Mouse (Mus musculus): ENCODE results near the gene Lingo1. TPM values are rescaled to one million over a fixed set of nuclear protein-coding genes. Genes with fewer than 3 reads are reported as not detected.

Gene Lingo1
- polyA plus RNA-seq, 1 experiment from 2014 or later = 1.9 TPM

DNA sequence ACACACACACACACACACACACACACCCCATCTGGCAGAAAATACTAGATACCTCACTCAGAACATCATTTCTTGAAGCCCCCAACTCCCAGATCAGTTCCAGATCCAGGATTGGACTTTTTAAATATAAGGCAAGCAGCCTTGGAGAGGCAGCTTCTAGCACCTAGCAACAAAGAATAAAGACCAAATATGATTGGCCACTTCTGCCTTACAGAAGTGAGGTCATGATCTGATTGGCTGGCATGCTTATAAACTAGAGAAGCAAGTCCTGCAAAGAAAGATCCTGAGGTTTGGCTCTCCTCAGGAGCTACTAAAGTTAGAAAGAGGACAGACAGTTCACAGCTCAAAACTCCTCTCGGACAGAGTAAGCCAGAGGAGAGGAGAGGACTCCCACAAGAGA, 14.6 kb upstream of the Lingo1 start:
- H3K27ac ChIP-seq (replicated peaks in 1 of 2; ENCODE audit: control insufficient read depth in 1 of 2, insufficient read depth in 1 of 2, low read depth in 2 of 2, low read length in 2 of 2) = no peak overlapping the region
- peaks cover 4 to 11% of the 10 kb centered on the region in 2 experiments; a peak in 2 of 4 replicates for H3K4me1 ChIP-seq (ENCODE audit: control insufficient read depth in 2 of 2, insufficient read depth in 2 of 2, low read length in 2 of 2)
- peaks cover 4% of the 10 kb centered on the region; the same call in 1 of the 2 replicates for H3K9me3 ChIP-seq (ENCODE audit: control insufficient read depth, low read length)
- no peak overlapping the region for H3K9ac ChIP-seq (ENCODE audit: low read length)
- H3K4me2 ChIP-seq (ENCODE audit: low read length) = no peak overlapping the region
- H3K4me3 ChIP-seq (ENCODE audit: control insufficient read depth in 1 of 2, insufficient read depth in 1 of 2, low read depth in 1 of 2, low read length in 2 of 2) = no peak overlapping the region
- H3K27me3 ChIP-seq (ENCODE audit: control insufficient read depth, insufficient read depth, low read length) = peaks cover 8% of the 10 kb centered on the region; the same call in 1 of the 2 replicates
- H3K36me3 ChIP-seq (ENCODE audit: control insufficient read depth, insufficient read depth, low read length) = no peaks in the 10 kb centered on the region
- WGBS = 50% methylated on average over 1 of the region's 1 CpGs
- no peak for ATAC-seq (ENCODE audit: insufficient number of reproducible peaks, insufficient read depth, low FRiP score, low read depth)

DNA sequence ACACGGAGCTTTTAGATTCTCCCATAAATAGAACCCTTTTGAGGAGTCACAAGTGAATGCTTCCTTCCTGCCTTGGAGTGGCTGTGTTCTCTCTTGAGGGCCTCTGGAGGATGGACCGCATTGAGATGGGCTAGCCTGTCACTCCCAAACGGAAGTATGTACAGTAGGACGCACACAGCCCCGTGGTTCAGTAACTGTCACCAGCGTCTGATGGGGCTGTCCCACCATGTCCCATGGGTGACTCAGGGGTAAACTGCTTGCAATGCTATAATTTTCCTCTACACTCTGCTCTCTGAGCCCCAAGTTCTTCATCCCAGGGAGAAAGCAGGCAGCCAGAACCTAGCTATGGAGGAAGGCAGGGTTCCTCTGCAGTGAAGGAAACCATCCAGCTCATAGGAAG, 11.7 kb upstream of the Lingo1 start:
- Histone ChIP-seq H3K9ac (ENCODE audit: low read length) (no peak overlapping the region), H3K4me3 (ENCODE audit: control insufficient read depth in 1 of 2, insufficient read depth in 1 of 2, low read depth in 1 of 2, low read length in 2 of 2) (no peak overlapping the region), H3K4me2 (ENCODE audit: low read length) (no peak overlapping the region), H3K27me3 (ENCODE audit: control insufficient read depth, insufficient read depth, low read length) (no peaks in the 10 kb centered on the region), H3K27ac (replicated peaks in 1 of 2; ENCODE audit: control insufficient read depth in 1 of 2, insufficient read depth in 1 of 2, low read depth in 2 of 2, low read length in 2 of 2) (no peak overlapping the region), H3K36me3 (ENCODE audit: control insufficient read depth, insufficient read depth, low read length) (no peaks in the 10 kb centered on the region), H3K9me3 (ENCODE audit: control insufficient read depth, low read length) (peaks cover 4% of the 10 kb centered on the region; the same call in 1 of the 2 replicates), H3K4me1 (ENCODE audit: control insufficient read depth in 2 of 2, insufficient read depth in 2 of 2, low read length in 2 of 2) (peaks cover 2 to 8% of the 10 kb centered on the region in 2 experiments; a peak in 2 of 4 replicates)
- no peak for ATAC-seq (ENCODE audit: insufficient number of reproducible peaks, insufficient read depth, low FRiP score, low read depth)
- WGBS = 74% methylated on average over 6 of the region's 6 CpGs

DNA sequence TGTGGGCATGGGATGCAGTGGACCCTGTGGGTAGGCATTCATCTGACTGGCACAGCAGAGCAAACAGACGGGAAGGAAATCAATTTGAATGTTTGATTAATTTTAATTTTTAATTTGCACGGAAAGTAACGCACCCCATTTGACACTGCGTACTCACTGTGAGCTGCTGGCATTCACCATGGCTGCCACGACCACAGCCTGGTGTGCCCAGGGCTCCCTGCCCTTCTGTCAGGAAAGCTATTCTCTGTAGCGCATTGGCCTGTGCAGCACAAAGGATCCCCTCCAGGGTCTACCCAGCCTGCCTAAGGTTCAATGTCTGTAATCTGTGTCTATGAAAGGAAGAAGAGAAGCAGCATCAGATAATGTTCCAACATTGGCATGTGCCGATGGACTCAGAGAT, 6.9 kb upstream of the Lingo1 start:
- Histone ChIP-seq H3K27ac (replicated peaks in 1 of 2; ENCODE audit: control insufficient read depth in 1 of 2, insufficient read depth in 1 of 2, low read depth in 2 of 2, low read length in 2 of 2) (no peak overlapping the region), H3K4me2 (ENCODE audit: low read length) (no peak overlapping the region), H3K4me1 (ENCODE audit: control insufficient read depth in 2 of 2, insufficient read depth in 2 of 2, low read length in 2 of 2) (no peaks in the 10 kb centered on the region), H3K36me3 (ENCODE audit: control insufficient read depth, insufficient read depth, low read length) (no peaks in the 10 kb centered on the region), H3K9ac (ENCODE audit: low read length) (no peak overlapping the region), H3K27me3 (ENCODE audit: control insufficient read depth, insufficient read depth, low read length) (peaks cover 24% of the 10 kb centered on the region), H3K4me3 (ENCODE audit: control insufficient read depth in 1 of 2, insufficient read depth in 1 of 2, low read depth in 1 of 2, low read length in 2 of 2) (no peak overlapping the region), H3K9me3 (ENCODE audit: control insufficient read depth, low read length) (no peaks in the 10 kb centered on the region)
- ATAC-seq (ENCODE audit: insufficient number of reproducible peaks, insufficient read depth, low FRiP score, low read depth) = no peak
- 88% methylated on average over 7 of the region's 7 CpGs for WGBS

DNA sequence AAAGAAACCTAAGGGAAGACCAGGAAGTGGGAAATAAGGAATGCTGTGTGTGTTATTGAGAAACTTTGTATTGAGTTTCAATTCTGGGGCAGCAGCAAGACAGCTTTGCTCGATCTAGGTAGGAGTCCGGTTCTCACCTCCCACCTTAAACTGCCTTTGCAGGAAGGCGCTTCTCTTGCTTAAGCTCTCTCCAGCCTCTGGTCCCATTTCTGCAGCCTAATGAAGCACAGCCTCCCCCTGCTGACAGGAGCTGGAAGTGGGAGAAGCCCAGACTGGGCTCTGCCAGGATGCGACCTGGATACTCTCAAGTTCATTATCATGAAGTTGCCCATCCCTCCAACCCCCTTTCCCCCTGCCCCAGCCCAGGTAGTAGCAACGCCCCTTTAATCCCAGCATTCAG, 1.6 kb upstream of the Lingo1 start:
- H3K4me3 ChIP-seq (ENCODE audit: control insufficient read depth in 1 of 2, insufficient read depth in 1 of 2, low read depth in 1 of 2, low read length in 2 of 2) = no peak overlapping the region
- H3K27ac ChIP-seq (replicated peaks in 1 of 2; ENCODE audit: control insufficient read depth in 1 of 2, insufficient read depth in 1 of 2, low read depth in 2 of 2, low read length in 2 of 2) = no peak overlapping the region
- no peak overlapping the region for H3K9ac ChIP-seq (ENCODE audit: low read length)
- H3K9me3 ChIP-seq (ENCODE audit: control insufficient read depth, low read length) = no peaks in the 10 kb centered on the region
- no peaks in the 10 kb centered on the region for H3K36me3 ChIP-seq (ENCODE audit: control insufficient read depth, insufficient read depth, low read length)
- H3K4me2 ChIP-seq (ENCODE audit: low read length) = no peak overlapping the region
- no peak for ATAC-seq (ENCODE audit: insufficient number of reproducible peaks, insufficient read depth, low FRiP score, low read depth)
- H3K4me1 ChIP-seq (ENCODE audit: control insufficient read depth in 2 of 2, insufficient read depth in 2 of 2, low read length in 2 of 2) = peaks cover 2 to 16% of the 10 kb centered on the region in 2 experiments; a peak in 3 of 4 replicates
- 10% methylated on average over 5 of the region's 5 CpGs for WGBS
- peaks cover 75% of the 10 kb centered on the region for H3K27me3 ChIP-seq (ENCODE audit: control insufficient read depth, insufficient read depth, low read length)

DNA sequence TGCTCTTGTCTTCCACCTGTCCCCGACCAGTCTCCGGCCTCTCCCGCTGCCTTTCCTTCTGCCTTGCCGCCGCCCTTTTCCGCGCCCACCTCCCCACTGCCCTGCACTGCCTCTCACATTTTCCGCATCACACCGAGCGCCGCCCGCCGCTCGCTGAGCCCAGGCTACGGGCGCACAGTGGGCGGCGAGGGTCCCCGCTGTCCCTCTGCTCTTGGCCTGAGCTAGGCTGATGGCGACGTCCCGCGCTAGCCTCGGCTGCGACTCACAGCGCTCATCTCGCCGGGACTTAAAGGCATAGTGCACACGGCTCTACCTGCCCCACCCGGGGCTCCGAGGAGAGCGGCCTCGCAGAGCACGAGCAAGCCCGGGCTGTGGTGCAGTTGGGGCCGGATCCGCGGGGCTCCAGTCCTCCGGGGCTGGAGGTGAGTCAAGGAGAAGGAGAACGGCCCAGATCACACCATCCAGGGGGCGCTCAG, 426 bp upstream of the Lingo1 start:
- H3K4me1 ChIP-seq (ENCODE audit: control insufficient read depth in 2 of 2, insufficient read depth in 2 of 2, low read length in 2 of 2) = peaks cover 2 to 16% of the 10 kb centered on the region in 2 experiments; a peak in 3 of 4 replicates
- H3K27me3 ChIP-seq (ENCODE audit: control insufficient read depth, insufficient read depth, low read length) = peaks cover 81% of the 10 kb centered on the region
- no peak for ATAC-seq (ENCODE audit: insufficient number of reproducible peaks, insufficient read depth, low FRiP score, low read depth)
- H3K4me3 ChIP-seq (ENCODE audit: control insufficient read depth in 1 of 2, insufficient read depth in 1 of 2, low read depth in 1 of 2, low read length in 2 of 2) = peak overlapping the region; percentile 42 to 45
- 0% methylated on average over 39 of the region's 41 CpGs for WGBS
- H3K27ac ChIP-seq (replicated peaks in 1 of 2; ENCODE audit: control insufficient read depth in 1 of 2, insufficient read depth in 1 of 2, low read depth in 2 of 2, low read length in 2 of 2) = no peak overlapping the region
- H3K9ac ChIP-seq (ENCODE audit: low read length) = peak overlapping the region; percentile 49
- no peaks in the 10 kb centered on the region for H3K9me3 ChIP-seq (ENCODE audit: control insufficient read depth, low read length)
- H3K36me3 ChIP-seq (ENCODE audit: control insufficient read depth, insufficient read depth, low read length) = no peaks in the 10 kb centered on the region
- H3K4me2 ChIP-seq (ENCODE audit: low read length) = peak overlapping the region; percentile 76

DNA sequence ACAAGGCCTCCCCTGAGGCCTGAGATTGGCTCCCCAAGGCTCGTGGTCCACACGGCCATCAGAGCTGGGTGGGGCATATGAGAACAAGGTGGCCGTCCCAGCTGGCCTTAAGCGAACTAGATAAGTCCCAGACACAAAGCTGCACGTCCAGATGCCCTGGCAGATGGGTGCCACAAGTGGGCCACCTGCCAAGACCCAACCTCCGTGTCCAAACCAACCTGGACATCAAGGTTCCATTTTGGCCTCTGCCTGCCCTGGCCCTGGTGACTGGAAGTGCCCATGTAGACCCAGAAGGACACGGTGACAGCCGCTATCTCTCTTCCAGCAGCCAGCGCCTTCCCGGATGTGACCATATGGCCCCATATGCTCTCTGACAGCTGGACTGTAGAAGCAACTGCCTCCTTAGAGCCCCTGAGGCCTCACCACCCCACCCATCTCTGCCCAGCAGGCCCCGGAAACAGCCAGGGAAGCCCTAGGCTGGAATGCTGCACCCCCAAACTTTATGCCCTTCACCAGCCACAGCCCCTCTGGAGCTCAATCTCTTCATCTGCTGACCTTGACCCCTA, 4.5 kb downstream of the Lingo1 start:
- no peaks in the 10 kb centered on the region for H3K36me3 ChIP-seq (ENCODE audit: control insufficient read depth, insufficient read depth, low read length)
- no peak overlapping the region for H3K9ac ChIP-seq (ENCODE audit: low read length)
- H3K4me2 ChIP-seq (ENCODE audit: low read length) = no peak overlapping the region
- ATAC-seq (ENCODE audit: insufficient number of reproducible peaks, insufficient read depth, low FRiP score, low read depth) = no peak
- no peak overlapping the region for H3K27ac ChIP-seq (replicated peaks in 1 of 2; ENCODE audit: control insufficient read depth in 1 of 2, insufficient read depth in 1 of 2, low read depth in 2 of 2, low read length in 2 of 2)
- H3K4me3 ChIP-seq (ENCODE audit: control insufficient read depth in 1 of 2, insufficient read depth in 1 of 2, low read depth in 1 of 2, low read length in 2 of 2) = no peak overlapping the region
- H3K9me3 ChIP-seq (ENCODE audit: control insufficient read depth, low read length) = no peaks in the 10 kb centered on the region
- peaks cover 2 to 13% of the 10 kb centered on the region in 2 experiments; a peak in 3 of 4 replicates for H3K4me1 ChIP-seq (ENCODE audit: control insufficient read depth in 2 of 2, insufficient read depth in 2 of 2, low read length in 2 of 2)
- H3K27me3 ChIP-seq (ENCODE audit: control insufficient read depth, insufficient read depth, low read length) = peaks cover 45% of the 10 kb centered on the region
- 63% methylated on average over 11 of the region's 11 CpGs for WGBS

DNA sequence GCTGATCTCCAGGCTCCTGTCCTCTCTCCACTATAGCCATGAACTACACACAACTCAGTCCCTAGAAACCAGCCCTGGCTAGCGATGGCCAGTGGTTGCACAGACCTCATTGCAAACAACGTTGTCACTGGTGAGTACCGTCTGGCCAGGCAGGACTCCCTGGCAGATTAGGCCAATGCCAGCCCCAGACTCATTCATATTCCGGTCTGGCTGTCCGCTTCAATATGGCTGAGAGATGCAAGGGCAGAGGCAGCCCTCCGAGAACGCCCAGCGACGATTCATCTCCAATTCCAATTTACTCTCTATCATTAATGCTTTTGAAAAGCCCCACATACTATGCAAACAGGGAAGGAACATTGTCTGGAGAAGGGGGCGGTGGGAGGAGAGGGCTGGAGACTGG, 11.7 kb downstream of the Lingo1 start:
- no peak overlapping the region for H3K4me3 ChIP-seq (ENCODE audit: control insufficient read depth in 1 of 2, insufficient read depth in 1 of 2, low read depth in 1 of 2, low read length in 2 of 2)
- 91% methylated on average over 10 of the region's 10 CpGs for WGBS
- H3K9ac ChIP-seq (ENCODE audit: low read length) = no peak overlapping the region
- no peak overlapping the region for H3K27ac ChIP-seq (replicated peaks in 1 of 2; ENCODE audit: control insufficient read depth in 1 of 2, insufficient read depth in 1 of 2, low read depth in 2 of 2, low read length in 2 of 2)
- H3K36me3 ChIP-seq (ENCODE audit: control insufficient read depth, insufficient read depth, low read length) = no peaks in the 10 kb centered on the region
- H3K4me2 ChIP-seq (ENCODE audit: low read length) = no peak overlapping the region
- H3K27me3 ChIP-seq (ENCODE audit: control insufficient read depth, insufficient read depth, low read length) = no peaks in the 10 kb centered on the region; the same call in 1 of the 2 replicates
- no peak for ATAC-seq (ENCODE audit: insufficient number of reproducible peaks, insufficient read depth, low FRiP score, low read depth)
- H3K4me1 ChIP-seq (ENCODE audit: control insufficient read depth in 2 of 2, insufficient read depth in 2 of 2, low read length in 2 of 2) = no peaks in the 10 kb centered on the region
- no peaks in the 10 kb centered on the region for H3K9me3 ChIP-seq (ENCODE audit: control insufficient read depth, low read length)
